Mouse (Mus musculus) kidney, embryonic 16.5 days (tissue): Measurements from ENCODE around the gene Snx29. TPM values are rescaled to one million over a fixed set of nuclear protein-coding genes. Genes with fewer than 3 reads are reported as not detected.

Experiments used
- ATAC-seq: fragments of 200-750 bp; cut with Nextera tagmentation; 2 replicates; pipeline ENCODE4 v1.8.0; 2017; ENCODE audit warnings: moderate TSS enrichment; ENCODE audit not compliant: low FRiP score, low TSS enrichment
- H3K27ac ChIP-seq: fragments of 300-500 bp; sonication (generic); 2 replicates; pipeline ENCODE4 v1.5.1; 2014; ENCODE audit warnings: low read length
- H3K27me3 ChIP-seq: fragments of 300-500 bp; sonication (generic); 2 replicates; pipeline ENCODE4 v1.6.1; 2014; ENCODE audit warnings: low read length, control low read depth, mixed read lengths; ENCODE audit not compliant: insufficient read depth
- H3K36me3 ChIP-seq: fragments of 300-500 bp; sonication (generic); 2 replicates; pipeline ENCODE4 v1.6.1; 2014; ENCODE audit warnings: low read length, control low read depth, mixed read lengths; ENCODE audit not compliant: insufficient read depth
- H3K4me1 ChIP-seq: fragments of 300-500 bp; sonication (generic); 2 replicates; pipeline ENCODE4 v1.6.1; 2014; ENCODE audit warnings: low read length, control low read depth, mixed read lengths; ENCODE audit not compliant: insufficient read depth
- H3K4me2 ChIP-seq: fragments of 300-500 bp; sonication (generic); replicated peaks from 2 replicates; pipeline ENCODE4 v1.6.1; 2014; ENCODE audit warnings: low read depth, low read length
- H3K4me3 ChIP-seq: fragments of 300-500 bp; sonication (generic); 2 replicates; pipeline ENCODE4 v1.5.1; 2014; ENCODE audit warnings: mild to moderate bottlenecking, low read length
- H3K9ac ChIP-seq: fragments of 300-500 bp; sonication (generic); replicated peaks from 2 replicates; pipeline ENCODE4 v1.6.1; 2014; ENCODE audit warnings: low read length
- H3K9me3 ChIP-seq: fragments of 300-500 bp; sonication (generic); 2 replicates; pipeline ENCODE4 v1.6.1; 2016; ENCODE audit warnings: low read length, control low read depth
- WGBS: fragments of 180-500 bp; shearing (Covaris S2); extraction: QIAGEN DNeasy Blood & Tissue Kit; methylation state at CpG from one replicate; pipeline ENCODE4 v1.1.7; 2014; 5-methylcytosine and 5-hydroxymethylcytosine counted together
- polyA plus RNA-seq: library from polyadenylated mRNA; unstranded; fragments of >200 nt; fragmentation: Nextera tagmentation; extraction: Ambion mirVana; gene quantifications from 2 replicates; pipeline ENCODE4 v1.2.1, GENCODE M21; 2015

Snx29 gene
- polyA plus RNA-seq, 1 experiment from 2014 or later = 15.7 TPM

DNA sequence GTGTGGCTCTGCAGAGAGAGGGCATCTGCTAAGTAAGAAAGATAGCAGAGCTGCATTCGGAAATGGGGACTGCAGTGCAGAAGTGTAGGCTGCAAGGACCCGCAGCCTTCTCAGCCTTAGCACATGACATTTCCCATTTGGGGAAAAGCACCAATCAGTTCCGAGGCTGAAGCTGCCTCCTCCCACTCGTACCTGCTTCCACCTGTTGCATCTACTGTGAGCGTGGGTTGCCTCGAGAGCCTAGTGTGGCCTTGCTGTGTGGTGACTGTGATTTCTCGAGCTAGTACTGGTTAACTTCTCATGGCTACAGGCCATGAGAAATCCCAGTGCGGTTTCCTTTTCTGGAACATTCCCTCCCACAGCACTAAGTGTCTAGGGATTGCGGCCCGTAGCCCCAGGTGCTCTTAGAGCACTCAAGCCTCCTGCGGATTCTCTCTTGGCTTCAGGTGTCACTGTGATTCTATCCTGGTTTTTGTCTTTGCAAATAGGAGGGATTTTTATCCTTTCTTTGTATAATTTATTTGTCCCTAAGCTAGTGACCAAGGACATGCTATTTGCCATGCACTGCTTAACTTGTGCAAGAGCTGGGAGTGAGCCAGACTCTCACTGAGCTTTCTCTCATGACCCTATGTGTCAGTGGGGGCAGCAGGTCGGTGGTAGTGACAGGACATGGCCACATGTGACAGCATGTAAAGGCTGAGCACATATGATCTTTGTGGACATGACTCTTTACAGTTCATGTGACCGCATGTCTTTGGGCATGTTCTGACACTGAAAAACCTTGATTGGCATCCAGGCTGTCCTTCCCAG is 342.4 kb downstream of the Snx29 start:
- H3K9ac ChIP-seq = no peak overlapping the region
- H3K27ac ChIP-seq = no peak overlapping the region
- H3K9me3 ChIP-seq = no peaks in the 10 kb centered on the region
- no peaks in the 10 kb centered on the region for H3K36me3 ChIP-seq
- 82% methylated on average over 13 of the region's 13 CpGs for WGBS
- no peak overlapping the region for H3K4me2 ChIP-seq
- no peak overlapping the region for H3K4me3 ChIP-seq
- ATAC-seq = no peak
- H3K4me1 ChIP-seq = no peaks in the 10 kb centered on the region
- H3K27me3 ChIP-seq = no peaks in the 10 kb centered on the region

- Histone ChIP-seq H3K4me1 (no peaks in the 10 kb centered on the region), H3K4me2 (no peak overlapping the region), H3K27me3 (no peaks in the 10 kb centered on the region), H3K9me3 (no peaks in the 10 kb centered on the region), H3K36me3 (no peaks in the 10 kb centered on the region), H3K4me3 (no peak overlapping the region), H3K27ac (no peak overlapping the region), H3K9ac (no peak overlapping the region)
- 82% methylated on average over 6 of the region's 6 CpGs for WGBS
- ATAC-seq = no peak
Observed at GRCm38 (mm10) chr16:11665869-11666268, 343.2 kb downstream of the Snx29 start.

GRCm38 (mm10) chr16:11668375-11668774 is 345.7 kb downstream of the Snx29 start:
- 92% methylated on average over 1 of the region's 1 CpGs for WGBS
- no peak for ATAC-seq
- no peaks in the 10 kb centered on the region for H3K4me1 ChIP-seq

DNA sequence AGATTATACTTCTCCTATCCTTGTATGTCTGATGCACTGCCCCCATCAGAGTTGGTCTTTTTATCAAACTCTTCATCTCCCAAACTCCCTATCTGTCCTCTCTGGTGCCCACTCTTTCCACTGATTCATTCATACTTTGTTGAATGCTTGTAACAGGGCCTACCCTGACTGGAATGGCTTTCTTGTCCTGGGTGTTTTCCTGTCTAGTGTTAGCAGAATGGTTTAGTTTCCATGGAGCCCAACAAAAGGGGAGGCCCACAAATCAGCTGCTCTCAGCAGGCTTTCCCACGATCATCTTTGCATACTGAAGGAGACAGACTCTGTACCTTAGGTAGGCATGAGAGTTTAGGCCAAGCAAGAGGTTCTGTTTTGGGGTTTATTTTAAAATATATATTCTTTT is 346.2 kb downstream of the Snx29 start:
- Histone ChIP-seq H3K4me3 (no peak overlapping the region), H3K4me2 (no peak overlapping the region), H3K27me3 (no peaks in the 10 kb centered on the region), H3K9ac (no peak overlapping the region), H3K27ac (no peak overlapping the region), H3K4me1 (no peaks in the 10 kb centered on the region), H3K9me3 (no peaks in the 10 kb centered on the region), H3K36me3 (no peaks in the 10 kb centered on the region)
- ATAC-seq = no peak
- WGBS = 83% methylated on average over 1 of the region's 1 CpGs

More at GRCm38 (mm10) chr16:11668375-11668774, 345.7 kb downstream of the Snx29 start:
- Histone ChIP-seq H3K4me3 (no peak overlapping the region), H3K4me2 (no peak overlapping the region), H3K9me3 (no peaks in the 10 kb centered on the region), H3K9ac (no peak overlapping the region), H3K27me3 (no peaks in the 10 kb centered on the region), H3K27ac (no peak overlapping the region), H3K36me3 (no peaks in the 10 kb centered on the region)

DNA sequence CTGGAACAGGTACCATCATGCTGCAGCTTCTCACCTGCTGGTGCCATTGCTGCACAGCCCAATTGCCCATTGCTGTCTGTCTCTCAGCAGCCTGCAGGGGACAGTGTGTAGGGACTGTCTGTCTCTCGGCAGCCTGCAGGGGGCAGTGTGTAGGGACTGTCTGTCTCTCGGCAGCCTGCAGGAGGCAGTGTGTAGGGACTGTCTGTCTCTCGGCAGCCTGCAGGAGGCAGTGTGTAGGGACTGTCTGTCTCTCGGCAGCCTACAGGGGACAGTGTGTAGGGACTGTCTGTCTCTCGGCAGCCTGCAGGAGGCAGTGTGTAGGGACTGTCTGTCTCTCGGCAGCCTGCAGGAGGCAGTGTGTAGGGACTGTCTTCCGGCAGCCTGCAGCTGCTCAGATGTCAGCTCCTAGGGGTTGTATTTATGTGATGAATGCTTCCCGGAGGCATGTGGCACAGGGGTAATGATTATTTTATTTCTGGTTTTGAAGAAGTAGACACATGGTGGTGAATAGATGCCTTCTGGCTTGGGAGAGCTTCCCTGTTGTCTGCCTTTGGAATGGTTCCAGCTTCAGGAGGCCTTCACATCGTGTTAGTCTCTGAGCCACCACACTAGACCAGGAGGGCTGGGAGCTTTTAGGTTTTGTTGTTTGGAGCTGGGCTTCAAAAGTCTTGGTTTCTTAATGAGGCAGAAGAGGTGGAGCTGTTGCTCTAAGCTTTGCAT is 347.7 kb downstream of the Snx29 start:
- H3K4me3 ChIP-seq = no peak overlapping the region
- no peak overlapping the region for H3K27ac ChIP-seq
- no peaks in the 10 kb centered on the region for H3K4me1 ChIP-seq
- H3K27me3 ChIP-seq = no peaks in the 10 kb centered on the region
- no peak for ATAC-seq
- H3K9me3 ChIP-seq = no peaks in the 10 kb centered on the region
- no peak overlapping the region for H3K9ac ChIP-seq
- H3K36me3 ChIP-seq = no peaks in the 10 kb centered on the region
- H3K4me2 ChIP-seq = no peak overlapping the region
- WGBS = 85% methylated on average over 8 of the region's 9 CpGs

DNA sequence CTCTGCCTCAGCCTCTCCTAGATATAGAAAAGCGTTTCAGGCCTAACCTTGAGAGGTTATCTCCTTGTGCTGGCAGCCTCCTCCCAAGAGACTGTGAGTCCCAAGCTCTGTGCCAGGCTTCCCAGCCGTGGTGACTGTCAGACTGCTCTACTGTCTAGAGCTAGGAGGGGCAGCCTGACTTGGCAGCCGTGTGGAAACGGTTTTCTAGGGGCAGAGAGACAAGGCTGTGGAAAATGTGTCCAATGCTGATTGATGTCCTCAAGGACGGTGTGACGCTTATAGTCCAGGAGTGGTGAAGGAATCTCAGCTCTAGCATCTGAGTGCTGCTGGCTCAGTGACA is 348.2 kb downstream of the Snx29 start:
- H3K4me3 ChIP-seq = no peak overlapping the region
- H3K4me1 ChIP-seq = no peaks in the 10 kb centered on the region
- no peak for ATAC-seq
- H3K36me3 ChIP-seq = no peaks in the 10 kb centered on the region
- H3K27me3 ChIP-seq = no peaks in the 10 kb centered on the region
- no peak overlapping the region for H3K27ac ChIP-seq
- H3K9ac ChIP-seq = no peak overlapping the region
- H3K4me2 ChIP-seq = no peak overlapping the region
- 64% methylated on average over 6 of the region's 6 CpGs for WGBS
- H3K9me3 ChIP-seq = no peaks in the 10 kb centered on the region

DNA sequence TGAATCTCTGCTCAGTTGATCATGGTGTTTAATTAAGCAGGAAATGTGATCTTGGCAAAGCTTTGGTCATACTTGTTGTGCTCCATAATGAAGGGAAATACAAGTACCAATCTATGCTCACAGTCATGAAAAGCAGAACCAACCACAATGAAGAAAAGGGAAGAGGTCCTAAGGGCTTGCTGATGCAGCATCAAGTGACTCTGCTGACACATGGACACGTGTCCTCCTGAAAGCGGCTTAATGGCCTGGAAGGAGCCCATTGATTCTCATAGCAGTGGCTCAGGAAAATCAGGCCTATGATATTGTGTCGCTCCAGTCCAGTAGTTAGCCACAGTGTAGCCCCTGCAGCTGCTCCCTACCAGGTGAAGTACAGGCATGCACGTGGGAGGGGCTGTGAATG is 353.3 kb downstream of the Snx29 start:
- H3K4me3 ChIP-seq = no peak overlapping the region
- no peak for ATAC-seq
- no peaks in the 10 kb centered on the region; the same call in 1 of the 2 replicates for H3K36me3 ChIP-seq
- H3K4me2 ChIP-seq = no peak overlapping the region
- no peaks in the 10 kb centered on the region for H3K27me3 ChIP-seq
- WGBS = 62% methylated on average over 4 of the region's 4 CpGs
- H3K27ac ChIP-seq = no peak overlapping the region
- no peaks in the 10 kb centered on the region for H3K4me1 ChIP-seq
- 0 out of 2 replicates have a peak, but pooled peaks cover 5% of the 10 kb centered on the region for H3K9me3 ChIP-seq
- H3K9ac ChIP-seq = no peak overlapping the region

DNA sequence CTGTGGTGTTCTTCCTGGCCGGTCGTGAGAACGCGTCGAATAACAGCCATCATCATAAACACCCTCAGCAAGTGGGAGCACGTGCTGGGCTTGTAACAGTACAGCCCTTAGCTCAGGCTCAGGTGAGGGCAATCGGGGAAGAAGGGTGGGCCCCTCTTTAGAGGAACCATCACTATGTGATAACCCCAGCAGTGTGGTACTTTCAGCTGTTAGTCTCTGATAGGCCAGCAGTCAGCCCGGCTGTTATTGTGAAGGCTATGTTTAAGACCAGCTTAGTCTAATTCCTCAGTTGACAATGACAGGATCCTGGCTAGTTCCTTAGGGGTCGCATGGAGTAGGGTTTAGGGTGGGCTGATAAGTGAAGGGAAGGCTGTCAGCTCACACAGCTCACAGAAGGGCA is 362.6 kb downstream of the Snx29 start:
- Histone ChIP-seq H3K27ac (no peak overlapping the region), H3K9ac (no peak overlapping the region), H3K4me1 (no peaks in the 10 kb centered on the region), H3K4me3 (no peak overlapping the region), H3K27me3 (no peaks in the 10 kb centered on the region), H3K36me3 (no peaks in the 10 kb centered on the region), H3K9me3 (no peaks in the 10 kb centered on the region), H3K4me2 (no peak overlapping the region)
- 89% methylated on average over 9 of the region's 9 CpGs for WGBS
- no peak for ATAC-seq

DNA sequence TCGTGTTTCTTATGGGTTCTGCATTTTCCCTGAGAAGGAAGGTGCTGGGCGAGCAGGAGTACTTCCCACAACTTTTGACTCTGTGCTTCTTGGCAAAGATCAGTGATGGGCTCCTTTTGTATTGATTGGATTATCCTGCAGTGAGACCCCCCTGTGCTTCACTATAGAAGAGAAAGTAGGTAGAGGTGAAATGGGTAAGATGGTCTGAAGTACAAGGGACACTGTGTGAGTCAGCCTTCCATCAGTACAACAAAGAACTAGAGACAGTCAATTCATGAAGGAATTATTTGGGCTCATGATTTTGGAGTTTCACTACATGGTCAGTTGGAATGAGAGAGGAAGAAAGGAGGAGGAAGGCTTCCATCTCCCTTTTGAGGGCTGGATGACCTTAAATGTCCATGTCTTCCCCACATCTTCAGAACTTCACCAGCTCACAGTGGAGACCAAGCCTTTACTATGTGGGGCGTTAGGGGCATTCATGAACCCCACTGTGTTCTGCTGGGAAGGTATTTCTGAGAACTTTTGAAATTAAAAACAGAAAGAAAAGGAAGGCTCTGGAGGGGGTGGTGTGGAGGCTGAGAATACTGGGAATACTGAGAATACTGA is 363.1 kb downstream of the Snx29 start:
- Histone ChIP-seq H3K36me3 (no peaks in the 10 kb centered on the region), H3K27ac (no peak overlapping the region), H3K9ac (no peak overlapping the region), H3K9me3 (no peaks in the 10 kb centered on the region), H3K4me3 (no peak overlapping the region), H3K4me1 (no peaks in the 10 kb centered on the region), H3K4me2 (no peak overlapping the region), H3K27me3 (no peaks in the 10 kb centered on the region)
- 87% methylated on average over 3 of the region's 3 CpGs for WGBS
- no peak for ATAC-seq

DNA sequence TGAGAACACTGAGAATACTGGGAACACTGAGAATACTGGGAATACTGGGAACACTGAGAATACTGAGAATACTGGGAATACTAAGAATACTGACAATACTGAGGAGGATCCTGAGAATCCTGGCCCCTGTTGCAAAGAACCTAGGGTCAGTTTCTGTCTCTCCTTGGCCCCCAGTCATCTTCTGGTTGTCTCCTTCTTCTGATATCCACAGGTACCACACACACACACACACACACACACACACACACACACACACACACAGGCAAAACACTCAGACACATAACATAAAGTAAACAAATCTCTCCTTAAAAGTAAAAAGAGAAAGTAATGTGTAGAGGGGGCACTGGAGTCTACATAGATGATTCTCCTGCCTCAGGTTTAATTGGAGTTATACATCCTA is 365.1 kb downstream of the Snx29 start:
- Histone ChIP-seq H3K4me3 (no peak overlapping the region), H3K27ac (no peak overlapping the region), H3K36me3 (no peaks in the 10 kb centered on the region), H3K9me3 (no peaks in the 10 kb centered on the region), H3K9ac (no peak overlapping the region), H3K4me2 (no peak overlapping the region), H3K4me1 (no peaks in the 10 kb centered on the region), H3K27me3 (no peaks in the 10 kb centered on the region)
- ATAC-seq = no peak
